Mouse (Mus musculus) gastrocnemius, adult 18-20 months (tissue): ENCODE data around the gene Olfr56. TPM values are rescaled to one million over a fixed set of nuclear protein-coding genes. Genes with fewer than 3 reads are reported as not detected.

ENCODE experiments used
- DNase-seq: peaks from one replicate; pipeline ENCODE4 v3.0.0; 2021; ENCODE audit warnings: low spot score
- total RNA-seq, 2 experiments: library from RNA; stranded (reverse); gene quantifications; 2 replicates each; pipeline ENCODE4 v1.2.3; 2021

Olfr56 gene
- total RNA-seq, 2 experiments from 2014 or later, result not detected

DNA sequence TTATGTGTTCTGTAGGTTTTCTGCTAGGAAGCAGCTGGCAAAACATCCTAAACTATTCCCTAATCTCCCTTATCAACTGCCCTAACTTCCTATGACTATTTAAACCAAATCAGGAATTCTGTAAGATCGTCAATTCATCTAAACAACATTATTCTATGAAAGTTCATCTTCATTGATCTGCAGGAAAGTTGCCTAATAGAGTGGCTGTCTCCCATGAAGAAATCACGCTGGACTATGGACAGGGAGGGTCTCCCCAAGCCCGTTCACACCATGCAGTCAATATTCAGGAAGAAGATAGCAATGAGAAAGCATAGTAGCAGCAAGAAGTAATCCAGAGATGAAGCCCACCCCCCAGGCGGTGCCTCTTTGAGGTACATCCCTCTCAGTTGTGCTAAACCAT, 112.5 kb downstream of the Olfr56 start:
- no peak for DNase-seq

DNA sequence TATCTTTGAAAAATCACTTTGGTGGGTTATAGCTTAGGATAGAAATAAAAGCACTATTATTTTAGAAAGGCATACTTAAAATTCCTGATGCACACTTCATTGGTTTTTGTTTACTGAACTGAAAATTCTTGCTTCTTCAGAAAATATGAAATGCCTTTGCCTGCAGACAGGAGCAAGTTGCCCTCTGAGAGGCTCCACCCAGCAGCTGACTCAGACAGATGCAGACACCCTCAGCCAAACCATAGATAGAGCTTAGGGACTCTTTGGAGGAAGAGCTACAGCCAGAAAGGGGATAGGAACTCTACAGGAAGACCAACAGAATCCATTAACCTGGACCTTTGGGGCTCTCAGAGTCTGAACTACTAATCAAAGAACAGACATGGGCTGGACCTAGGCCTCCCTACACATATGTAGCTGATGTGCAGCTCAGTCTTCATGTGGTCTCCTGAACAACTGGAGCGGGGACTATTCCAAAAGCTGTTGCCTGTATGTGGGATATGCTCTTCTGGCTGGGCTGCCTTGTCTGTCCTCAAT, 113.4 kb downstream of the Olfr56 start:
- DNase-seq, result no peak

DNA sequence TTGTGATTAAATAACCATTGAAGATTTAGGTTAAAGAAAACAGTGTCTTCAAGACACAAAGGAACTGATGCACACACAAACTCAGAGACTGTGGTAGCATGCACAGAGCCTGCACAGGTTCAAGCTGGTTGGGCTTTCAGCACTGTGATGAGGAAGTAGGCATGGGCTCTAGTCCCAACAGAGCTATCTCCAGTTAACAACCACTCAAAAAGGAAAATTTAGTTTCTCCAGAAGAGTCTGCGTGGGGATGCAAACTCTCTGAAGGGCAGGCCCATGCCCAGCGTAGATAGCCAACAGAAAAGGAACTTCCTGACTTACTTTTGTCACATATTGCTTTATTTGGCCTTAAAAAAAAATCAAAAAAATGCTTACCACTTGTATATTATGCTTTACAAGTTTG, 114.1 kb downstream of the Olfr56 start:
- no peak for DNase-seq

DNA sequence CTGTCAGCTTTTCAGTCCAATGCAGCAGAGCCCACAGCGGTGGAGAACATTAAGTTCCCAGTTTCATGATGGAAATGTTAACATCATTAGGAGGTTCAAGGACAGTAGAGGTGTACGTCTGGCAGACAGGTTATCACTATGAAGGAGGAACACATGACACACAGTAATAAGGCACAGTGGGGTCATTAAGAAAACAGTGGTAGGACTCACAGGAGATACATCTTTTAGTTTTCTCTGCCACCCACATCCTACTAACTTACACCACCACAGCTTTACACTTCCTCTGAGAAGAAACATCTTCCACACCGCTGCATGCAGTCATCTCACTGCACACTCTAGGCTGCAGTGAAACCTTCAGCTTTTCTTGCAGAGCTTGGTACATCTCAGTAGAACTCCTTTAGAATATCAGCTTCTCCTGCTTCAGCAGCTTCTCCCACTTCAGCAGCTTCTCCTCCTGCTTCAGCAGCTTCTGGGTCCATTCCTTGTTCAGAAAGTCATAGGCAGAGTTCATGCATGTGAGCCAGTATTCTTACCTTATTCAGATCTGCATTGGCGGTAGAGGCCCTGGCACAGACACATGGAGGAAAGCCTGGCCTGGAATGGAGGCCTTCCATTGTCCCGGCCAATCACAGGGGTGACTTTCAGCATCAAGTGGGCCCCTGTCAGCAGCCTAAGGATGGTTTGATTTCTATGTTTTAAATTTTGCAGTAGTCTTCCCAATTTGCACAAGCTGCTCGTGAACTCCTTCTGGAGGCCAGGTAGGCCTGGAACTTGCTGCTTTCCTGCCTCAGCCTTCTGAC, 115.4 kb downstream of the Olfr56 start:
- DNase-seq, result no peak

DNA sequence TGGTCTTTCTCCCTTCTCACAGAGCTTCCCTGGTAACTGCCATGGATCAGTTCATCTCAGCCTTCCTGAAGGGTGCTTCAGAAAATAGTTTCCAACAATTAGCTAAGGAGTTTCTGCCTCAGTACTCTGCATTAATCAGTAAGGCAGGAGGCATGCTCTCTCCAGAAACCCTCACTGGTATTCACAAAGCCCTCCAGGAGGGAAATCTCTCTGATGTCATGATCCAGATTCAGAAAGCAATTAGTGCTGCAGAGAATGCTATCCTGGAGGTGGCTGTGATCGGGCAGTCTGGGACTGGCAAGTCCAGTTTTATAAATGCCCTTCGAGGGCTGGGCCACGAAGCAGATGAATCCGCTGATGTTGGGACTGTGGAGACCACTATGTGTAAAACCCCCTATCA, 116.7 kb downstream of the Olfr56 start:
- no peak for DNase-seq

DNA sequence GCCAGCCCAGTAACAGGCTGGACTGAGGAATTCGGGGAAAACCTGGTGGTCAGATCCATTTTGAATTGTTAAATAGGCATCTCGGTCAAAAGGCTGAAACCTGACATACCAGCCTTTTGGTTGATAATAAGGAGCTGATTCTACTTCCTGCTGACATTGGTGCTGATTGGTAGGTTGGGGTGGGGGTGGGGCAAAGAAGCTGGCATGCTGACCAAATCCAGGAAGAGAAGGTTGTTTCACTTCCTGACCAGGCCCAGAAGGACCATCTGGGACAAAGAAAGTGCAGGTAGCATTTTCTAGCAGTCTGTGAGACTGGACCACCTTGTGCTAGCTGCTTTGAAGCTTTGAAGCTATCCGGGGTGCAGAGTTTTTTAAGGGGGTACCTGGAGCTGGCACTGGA, 121.7 kb downstream of the Olfr56 start:
- DNase-seq, result no peak

DNA sequence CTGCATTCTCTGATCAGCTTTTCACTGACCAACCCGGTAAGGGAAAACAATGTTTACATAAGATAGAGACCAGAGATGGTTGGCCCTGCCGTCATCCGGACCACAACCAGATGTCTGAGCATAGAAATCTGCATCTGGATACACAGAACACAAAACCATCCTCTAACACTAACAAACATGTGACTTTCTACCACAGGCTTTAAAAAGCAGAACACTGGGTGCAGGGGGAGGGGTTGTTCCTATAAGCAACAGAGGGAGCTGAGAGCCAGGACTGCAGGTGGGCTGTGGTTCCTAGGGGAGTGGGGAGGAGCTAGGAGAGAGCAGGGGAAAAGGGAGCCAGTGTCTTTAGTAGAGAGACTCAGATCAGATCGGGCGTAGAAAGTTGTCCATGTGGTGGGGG, 122.8 kb downstream of the Olfr56 start:
- DNase-seq, result no peak

DNA sequence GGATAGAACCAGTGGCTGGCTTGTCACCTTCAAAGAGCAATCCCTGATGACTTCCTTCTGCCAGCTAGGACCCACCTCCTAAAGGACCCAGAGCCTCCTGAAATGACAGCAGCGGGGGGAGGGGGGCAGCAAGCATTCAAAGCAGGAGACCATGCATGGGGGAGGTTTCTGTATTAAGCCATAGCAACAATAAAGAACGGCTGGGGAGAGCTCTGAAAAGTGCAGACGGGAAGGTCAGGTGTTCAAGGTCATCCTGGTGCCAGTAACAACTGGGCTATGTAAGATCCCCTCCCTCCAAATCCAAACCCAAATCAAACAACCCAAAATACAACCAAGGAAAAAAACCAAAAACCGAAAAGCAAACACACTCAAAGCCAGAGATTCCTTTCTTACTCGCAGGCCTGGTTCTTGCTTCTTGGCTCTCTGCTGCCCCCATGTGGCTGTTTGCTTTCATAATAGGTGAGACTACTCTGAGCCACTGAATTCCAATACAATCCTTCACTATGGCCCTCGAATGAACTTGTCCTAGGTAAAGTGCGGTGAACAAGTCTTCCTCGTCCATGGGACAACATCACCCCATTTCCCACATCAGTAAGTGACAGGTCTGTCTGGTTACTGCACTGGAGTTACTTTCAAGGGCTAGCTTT, 124.5 kb downstream of the Olfr56 start:
- DNase-seq, result peak; percentile 85

DNA sequence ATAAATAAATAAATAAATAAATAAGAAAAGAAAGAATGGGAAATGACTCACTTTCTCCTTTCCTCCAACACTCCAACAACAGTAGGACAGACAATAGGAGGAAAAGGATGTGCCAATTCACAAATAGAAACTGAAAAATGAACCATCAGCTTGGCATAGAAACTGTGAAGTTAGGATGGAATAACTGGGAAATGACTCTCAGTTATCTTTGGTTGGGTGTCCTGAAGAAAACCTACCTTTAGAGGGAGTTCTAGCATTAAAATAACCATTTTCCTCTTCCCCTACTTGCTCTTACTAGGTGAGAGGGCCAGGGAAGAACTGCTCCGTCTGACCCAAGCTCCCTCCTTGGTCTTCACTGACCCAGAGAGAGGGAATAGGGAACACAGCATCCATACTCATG, 127.1 kb downstream of the Olfr56 start:
- no peak for DNase-seq

DNA sequence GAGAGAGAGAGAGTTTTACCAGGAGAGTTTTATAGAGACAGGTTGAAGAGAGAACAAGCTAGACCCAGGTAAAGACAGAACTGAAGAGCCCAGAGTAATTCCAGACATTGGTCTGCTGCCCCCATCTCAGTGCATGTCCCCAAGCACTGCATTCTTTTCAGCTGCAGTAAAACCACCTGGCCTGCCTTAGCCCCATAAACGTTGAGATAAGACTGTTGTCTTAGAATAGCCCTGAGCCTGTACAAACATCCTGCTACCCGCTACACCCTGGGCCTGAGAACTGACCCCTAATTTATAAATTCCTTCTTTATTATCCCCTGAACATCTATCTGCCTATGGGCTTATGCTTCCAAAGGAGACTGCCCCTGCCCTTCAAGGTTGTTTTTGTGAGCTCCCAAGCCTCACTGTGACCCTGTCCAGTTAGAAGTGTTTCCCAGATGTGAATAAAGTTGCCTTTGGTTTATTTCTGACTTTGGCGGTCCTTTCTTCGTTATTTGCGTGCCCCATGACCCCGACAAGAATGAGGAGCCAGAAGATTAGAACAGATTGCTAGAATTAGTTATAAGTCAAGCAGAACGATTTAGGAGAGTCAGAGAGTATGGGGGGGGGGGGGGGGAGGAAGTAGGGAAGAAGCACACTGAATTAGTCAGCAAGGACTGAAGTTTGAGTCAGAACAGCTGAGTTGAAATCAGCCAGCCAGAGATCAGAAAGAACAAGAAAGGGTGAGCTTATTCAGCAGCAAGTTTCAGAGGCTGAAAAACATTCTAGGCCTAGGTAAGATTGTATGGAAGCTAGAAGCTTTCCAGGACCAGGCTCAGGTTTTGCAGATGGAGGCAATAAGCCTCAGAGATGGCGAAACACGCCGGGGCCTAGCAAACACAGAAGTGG, 129.2 kb downstream of the Olfr56 start:
- no peak for DNase-seq

DNA sequence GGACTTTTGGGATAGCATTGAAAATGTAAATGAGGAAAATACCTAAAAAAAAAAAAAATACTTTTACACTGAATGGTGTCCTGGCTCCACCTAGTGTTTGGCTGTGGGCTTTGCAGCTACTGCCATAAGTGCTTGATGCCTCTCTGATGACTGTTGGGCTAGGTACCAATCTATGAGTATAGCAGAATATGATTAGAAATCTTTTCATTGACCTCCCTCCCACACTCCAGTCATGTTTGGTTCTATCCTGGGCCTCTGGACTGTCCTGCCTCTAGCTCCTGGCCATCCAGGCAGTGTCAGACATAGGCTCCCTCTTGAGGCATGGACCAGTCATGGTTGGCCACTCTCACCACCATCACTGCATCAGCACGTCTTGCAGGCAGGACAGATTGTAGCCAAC, 130.1 kb downstream of the Olfr56 start:
- no peak for DNase-seq

DNA sequence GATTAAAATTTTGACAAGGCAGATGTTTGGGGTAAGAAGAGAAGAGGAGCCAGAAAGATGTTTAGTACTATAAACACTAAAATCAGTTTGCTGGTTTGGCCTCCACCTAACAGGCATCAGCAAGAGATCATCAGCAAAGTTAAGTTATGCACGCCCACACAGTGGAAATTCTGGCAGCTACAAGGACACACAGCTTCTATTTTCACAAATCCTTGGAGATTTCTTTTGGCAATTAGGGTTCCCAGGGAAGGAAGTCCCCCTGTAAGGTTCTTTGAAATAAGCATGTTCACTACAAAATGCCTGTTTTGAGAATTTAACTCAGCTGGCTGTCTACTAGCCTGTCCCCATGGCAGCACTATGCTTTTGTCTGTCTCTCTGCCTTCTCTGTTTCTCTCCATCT, 132.3 kb downstream of the Olfr56 start:
- no peak for DNase-seq

DNA sequence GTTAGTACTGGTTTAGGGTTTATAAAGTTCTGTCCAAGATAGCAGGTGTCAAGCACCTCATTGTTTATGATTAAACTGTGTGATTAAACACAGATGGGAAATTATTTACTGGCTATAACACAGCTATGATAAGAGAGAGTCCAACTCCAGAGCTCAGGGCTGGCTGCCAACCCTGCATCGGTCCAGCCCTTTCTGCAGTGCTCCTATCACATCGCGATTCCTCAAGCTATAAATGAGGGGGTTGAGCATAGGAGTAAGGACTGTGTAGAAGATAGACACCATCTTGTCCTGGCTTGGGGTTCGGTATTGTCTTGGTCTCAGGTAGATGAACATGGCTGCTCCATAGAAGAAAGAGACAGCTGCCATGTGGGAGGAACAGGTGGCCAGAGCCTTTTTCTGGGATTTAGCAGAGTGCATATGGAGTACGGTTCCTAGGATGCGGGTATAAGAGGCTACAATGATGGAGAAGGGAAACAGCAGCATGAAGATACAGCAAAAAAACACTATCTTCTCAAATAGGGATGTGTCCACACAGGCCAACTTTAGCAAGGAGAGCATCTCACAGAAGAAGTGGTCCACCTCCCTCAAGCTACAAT, 134.0 kb downstream of the Olfr56 start:
- no peak for DNase-seq

DNA sequence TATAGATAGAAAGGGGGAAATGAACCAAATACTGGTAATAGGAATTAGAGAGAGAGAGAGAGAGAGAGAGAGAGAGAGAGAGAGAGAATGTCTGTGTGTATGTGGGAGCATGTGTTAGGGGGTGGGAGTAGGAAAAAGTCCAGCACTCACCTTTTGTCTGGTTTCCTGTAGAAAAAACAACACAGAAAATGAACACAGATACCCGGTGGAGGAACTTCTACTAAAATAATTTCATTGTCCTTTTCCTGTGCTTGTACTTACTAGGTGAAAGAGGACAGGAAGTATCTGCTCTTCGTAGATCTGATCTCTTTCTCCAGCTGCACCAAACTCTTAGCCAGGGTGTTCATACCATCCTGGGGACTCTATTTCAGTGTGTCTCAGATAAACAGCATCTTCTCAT, 135.5 kb downstream of the Olfr56 start:
- no peak for DNase-seq

DNA sequence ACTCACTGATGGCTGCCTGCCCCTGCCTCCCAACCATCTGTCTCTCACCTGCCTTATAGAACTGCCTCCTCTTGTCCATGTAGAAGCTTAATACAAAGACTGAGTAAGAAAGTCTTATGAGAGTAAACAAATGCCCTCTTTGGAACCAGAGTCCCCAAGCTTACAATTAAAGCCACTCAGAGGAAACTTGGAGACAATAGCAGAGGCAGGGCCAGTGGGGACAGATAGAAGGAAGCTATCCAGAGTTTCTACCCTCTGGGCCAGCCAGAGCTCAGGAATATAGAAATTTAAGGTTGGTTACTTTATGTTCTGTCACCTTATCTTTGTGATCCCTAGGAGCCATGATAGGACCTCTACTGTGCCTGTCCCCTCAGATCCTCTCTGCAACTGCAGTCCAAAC, 136.1 kb downstream of the Olfr56 start, which contains the start of gene Olfr1396:
TSS of gene Olfr1396 (minus strand) at position 101 of the 400 bp plus-strand sequence.
- no peak for DNase-seq

DNA sequence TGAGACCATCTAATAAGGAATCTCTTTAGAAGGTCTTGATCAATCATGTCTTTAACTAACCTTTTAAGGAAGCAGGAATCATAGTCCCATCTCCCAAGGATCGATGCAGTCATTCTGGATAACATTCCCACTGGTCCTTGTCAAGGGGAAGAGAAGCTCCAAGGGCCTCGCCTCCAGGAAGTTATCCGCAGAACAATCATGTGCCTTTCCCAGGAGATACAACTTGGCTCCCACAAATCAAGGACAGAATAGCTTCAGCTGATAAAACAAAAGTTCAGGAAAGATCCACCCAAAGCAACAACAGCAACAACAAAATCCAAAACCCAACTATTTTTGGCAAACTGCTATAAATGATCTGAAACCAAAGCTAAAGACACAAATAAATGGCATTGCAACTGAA, 140.9 kb downstream of the Olfr56 start:
- DNase-seq, result no peak

DNA sequence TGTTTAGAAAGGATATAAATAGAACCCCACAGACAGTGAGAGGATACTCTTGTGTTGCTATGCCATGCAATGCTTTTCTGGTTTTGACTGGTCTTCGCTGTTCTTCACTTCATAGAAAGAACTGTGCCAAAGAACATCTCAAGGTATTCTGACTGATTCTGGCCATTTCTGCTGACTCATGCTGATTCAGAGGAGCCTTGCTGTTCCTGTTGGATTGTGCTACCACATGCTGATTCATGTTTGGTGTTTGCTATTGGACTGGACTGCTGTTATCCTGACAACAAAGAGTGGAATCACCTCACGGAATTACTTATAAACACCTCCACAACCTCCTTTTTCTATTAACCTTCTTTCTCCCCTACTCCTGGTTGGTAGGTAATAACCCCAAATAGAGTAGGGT, 145.5 kb downstream of the Olfr56 start:
- no peak for DNase-seq

DNA sequence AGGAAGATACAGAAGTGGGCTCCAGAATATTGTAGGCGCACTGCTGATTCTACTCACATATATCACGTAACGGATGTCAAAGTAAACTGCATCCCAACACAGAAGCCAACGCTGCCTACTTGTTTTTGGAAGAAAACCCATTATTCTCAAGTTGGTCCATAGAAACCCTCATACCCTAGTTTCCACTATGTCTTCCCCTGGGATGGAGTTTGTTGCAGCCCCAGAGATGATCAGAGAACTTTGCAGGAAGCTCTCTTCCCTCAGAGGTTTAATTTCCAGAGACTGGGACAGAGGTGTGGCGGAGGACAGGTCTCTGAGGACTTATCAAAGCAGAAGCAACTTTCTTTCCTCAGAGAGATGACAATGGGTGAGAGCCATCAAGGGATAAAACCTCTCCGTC, 163.3 kb downstream of the Olfr56 start, which contains the start of gene Olfr1395:
TSS of gene Olfr1395 (plus strand) at position 301 of the 400 bp plus-strand sequence.
- no peak for DNase-seq

DNA sequence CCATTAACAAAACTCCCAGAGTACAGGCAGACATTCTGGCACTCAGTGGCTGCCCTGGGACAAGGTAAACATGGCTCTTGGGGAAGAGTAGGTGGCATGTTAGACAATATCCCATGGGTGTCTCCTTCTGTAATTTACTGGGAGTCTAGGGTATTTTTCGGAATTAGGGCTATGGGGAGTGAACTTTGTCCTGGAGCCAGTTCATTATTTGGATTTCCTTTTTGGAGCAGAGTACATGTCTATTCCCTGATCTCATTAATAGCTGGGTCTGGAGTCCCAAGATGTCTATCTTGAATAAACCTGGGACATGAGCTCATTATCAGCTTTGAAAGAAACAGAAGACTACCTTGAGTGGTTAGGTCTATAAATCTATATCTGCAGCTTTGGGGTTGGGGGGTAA, 175.4 kb downstream of the Olfr56 start, which contains the start of gene Olfr1394:
TSS of gene Olfr1394 (plus strand) at position 301 of the 400 bp plus-strand sequence.
- DNase-seq, result no peak

DNA sequence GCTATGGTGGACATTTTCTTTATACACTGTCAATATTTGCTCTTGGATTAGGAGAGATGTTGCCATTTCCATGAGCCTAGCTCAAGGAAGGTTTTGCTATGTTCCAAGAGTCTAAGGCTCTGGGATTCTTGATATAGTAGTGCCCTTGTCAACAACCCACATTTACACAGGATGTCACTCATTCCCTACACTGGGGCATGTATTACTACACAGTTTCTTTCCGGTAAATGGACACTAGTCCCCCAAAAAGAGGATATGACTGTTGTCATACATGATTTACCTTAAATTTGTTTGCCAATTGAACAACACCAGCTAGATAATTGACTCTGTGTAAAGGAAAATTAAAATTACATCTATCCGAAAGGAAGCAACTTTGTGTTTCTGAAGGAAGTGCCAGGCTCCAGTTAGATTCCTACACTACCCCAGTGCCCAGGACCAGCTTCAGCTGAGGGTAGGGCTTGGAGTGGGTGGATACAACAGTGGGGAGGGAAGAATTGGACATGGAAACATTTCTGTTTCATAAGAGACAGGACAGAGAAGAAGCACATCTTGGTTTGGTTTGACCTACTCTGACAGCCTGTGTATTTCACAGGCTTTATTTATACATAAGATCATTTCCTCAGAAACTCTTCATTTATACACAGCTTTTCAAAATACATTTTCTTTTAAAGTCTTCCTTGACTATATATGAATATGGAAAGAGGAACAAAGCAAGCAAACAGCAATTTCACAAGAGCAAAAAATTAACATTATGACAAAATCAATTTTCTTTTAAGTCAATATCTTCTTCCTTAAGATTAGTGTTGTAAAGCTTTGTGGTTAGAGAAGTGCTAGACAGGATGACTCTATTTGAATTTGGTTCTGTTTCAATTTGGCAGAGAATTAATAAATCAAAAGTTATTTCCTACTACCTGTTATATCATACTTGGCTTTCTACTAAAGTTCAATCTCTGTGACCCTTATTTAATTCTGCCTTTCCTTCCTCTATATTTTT, 178.4 kb downstream of the Olfr56 start:
- no peak for DNase-seq
